Mouse (Mus musculus) G1E (cell line): ENCODE data around the gene Krt15.

Experiments used
- CTCF ChIP-seq: IDR thresholded peaks from 2 replicates; pipeline ENCODE4 v1.5.1; 2012; ENCODE audit warnings: low read depth, low read length, inconsistent platforms, mixed read lengths
- GATA1 ChIP-seq: IDR thresholded peaks from 2 replicates; pipeline ENCODE4 v1.6.1; 2012; ENCODE audit warnings: borderline replicate concordance, low read length, inconsistent platforms, mixed read lengths
- GATA2 ChIP-seq: IDR thresholded peaks from 2 replicates; pipeline ENCODE4 v1.6.1; 2012; ENCODE audit warnings: low read depth, low read length, inconsistent platforms, borderline replicate concordance
- POLR2AphosphoS5 ChIP-seq: IDR thresholded peaks from 2 replicates; pipeline ENCODE4 v1.6.1; 2012; ENCODE audit warnings: low read depth, low read length, inconsistent platforms; ENCODE audit not compliant: insufficient replicate concordance
- TAL1 ChIP-seq: conservative IDR thresholded peaks from 2 replicates; pipeline ENCODE4 v1.6.1; 2012; ENCODE audit warnings: low read depth, low read length, inconsistent platforms, mixed read lengths

DNA sequence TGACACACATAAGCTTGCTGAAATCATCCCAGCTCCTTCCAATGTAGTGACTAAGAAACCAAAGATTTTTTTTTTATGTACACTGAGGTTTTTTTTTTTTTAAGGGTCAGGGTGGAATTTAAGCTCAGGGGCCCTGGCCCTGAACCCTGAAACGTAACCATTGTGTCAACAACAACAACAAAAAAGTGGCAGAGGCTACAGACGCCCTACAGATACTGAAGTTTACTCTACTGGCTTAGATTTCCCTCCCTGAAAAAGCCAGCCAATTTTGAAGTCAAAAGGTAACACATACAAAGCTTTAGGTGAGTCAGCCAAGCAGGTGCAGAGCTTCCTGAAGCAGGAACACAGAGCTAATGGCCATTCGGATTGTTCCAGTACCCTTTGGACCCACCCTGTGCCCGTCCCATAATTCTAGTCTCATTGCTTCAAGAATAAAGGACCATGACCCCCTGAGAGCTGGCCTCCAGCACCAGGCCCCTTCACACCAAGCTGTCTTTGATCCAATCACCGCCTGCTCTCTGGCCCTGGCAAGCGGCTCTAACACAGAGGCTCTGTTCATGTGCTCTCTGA is 22.3 kb upstream of the Krt15 start:
- TF ChIP-seq CTCF = no peak
- no peak for TF ChIP-seq GATA2
- no peak for TF ChIP-seq TAL1
- TF ChIP-seq GATA1 = no peak
- no peak for TF ChIP-seq POLR2AphosphoS5
